Mouse (Mus musculus) kidney, postnatal 10 days (tissue): ENCODE results near the gene Olfr566.

Experiments
- DNase-seq: peaks from one replicate; pipeline ENCODE4 v3.0.0; 2021; ENCODE audit warnings: mixed read lengths

Gene Olfr566

DNA sequence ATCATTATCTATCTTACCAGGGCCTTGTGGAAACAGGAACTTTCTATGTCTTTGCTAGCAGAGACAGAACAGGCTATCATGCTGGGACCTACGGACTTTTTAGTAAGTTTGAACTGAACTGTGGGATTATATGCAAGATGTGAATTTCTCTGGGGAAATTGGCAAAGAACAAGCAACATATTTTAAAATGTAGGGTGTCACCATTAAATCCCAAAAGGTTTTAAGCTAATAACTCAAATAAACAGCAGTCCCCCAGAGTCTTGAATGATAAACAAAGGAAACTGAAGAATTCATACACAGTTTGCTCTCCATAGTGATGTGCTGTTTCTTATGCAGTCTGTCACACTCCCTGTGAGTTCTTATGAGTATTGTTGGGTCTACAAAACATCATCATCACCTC is at the start of gene Olfr566:
Olfr566 (minus strand) TSS at position 101 of the 400 bp plus-strand sequence.
- no peak for DNase-seq

DNA sequence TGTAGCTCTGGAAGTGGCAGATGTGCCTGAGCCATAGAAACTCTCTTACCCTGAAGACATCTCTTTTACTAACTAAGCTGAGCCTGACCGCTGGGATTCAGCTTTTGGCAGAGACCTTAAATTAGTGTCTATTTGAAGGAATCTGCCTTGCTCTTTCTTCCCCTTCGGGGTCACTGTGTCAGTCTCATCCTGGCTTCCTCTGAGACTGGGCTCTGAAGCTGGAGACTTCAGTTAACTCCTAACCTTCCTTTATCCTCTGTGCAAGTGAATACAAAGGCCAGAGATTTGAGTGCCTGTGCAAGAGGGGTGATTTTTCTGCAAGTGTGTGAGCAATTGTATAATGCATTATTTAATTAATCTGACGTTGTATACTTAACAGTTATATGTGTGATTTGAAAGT is 32.2 kb upstream of the Olfr566 start, which contains the start of gene Olfr569:
Olfr569 (minus strand) TSS at position 101 of the 400 bp plus-strand sequence.
- DNase-seq = no peak

DNA sequence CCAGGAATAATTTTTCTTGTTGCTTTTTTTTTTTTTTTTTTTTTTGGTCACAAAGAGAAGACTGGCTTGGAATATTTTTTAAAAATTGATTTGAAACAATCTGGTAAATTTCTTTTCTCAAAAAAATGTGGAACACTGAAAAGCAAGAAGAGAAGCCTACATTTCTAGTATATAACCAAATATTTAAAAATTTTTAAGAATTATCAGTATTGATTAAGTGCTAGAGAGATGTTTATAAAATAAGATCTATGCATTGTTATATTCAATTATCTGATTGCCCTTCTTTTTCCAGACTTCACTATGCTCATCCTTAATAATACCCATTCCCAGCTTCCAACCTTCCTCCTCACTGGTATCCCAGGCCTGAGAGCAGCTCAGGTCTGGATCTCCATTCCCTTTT is 18.3 kb upstream of the Olfr566 start, which contains the start of gene Olfr568:
Olfr568 (plus strand) TSS at position 301 of the 400 bp plus-strand sequence.
- DNase-seq = no peak

DNA sequence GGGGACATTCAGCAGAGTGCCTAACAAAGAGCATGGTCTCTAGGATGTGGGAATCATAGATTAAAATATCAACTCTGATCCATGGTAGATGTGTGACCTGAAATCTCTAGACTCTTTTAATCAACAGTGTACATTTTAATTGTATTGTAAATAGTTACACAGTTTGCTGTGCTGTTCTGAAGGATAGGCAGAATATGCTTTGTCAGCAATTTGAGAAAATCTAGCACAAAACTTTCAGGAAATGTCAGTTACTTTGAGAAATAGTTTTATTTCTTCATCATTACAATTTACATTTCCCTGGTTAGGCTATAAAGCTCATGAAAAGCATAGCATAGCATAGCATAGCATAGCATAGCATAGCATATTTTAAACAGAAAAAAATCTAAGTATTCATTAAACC is 2.8 kb downstream of the Olfr566 start:
- no peak for DNase-seq
